Mouse (Mus musculus): ENCODE measurements at regions not wholly inside any gene's neighbourhood (a gene's known extent, or its start where the extent isn't known, plus 50 kb on each side); places are given as distances from the start of the nearest gene placed in this dataset.

DNA sequence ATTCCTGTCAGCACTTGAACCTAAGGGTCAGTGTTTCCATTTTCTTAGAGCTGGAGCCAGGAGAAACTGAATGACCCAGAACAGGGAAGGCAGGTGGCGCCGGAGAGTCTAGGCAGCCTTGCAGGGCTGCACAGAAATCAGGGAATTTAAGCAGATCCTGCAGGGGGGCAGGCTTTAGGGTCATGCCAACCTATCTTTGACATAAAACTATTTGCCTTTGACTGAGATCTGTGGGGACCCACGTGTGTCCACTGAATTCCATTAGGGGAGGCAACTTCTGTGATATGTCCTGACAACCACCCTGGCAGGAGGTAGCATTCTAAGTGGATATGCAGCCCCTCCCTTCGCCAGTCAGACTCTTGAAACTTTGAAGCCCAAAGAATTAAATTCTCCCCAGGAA, 135.6 kb upstream of the Ctnna2 start:
- no peak for DNase-seq

DNA sequence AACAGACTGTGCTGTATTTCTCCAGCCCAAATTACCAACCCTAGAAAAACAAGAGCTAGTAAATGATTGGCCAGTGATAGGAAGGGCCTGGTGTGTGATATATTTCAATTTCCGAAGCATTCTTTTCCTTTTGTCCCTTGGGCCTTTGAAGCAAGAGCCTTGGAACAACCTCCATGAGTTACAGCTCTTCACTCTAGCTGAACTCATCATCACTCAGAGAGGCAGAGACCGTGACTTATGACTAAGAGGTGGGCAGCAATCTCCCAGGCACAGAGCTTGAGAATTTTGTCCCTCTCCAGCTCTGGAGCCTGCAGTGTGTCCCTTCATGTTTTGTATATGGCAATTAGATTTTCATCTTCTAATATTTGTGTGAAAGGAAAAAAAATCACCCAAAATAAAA, 103.0 kb upstream of the Ctnna2 start:
- no peak for DNase-seq

DNA sequence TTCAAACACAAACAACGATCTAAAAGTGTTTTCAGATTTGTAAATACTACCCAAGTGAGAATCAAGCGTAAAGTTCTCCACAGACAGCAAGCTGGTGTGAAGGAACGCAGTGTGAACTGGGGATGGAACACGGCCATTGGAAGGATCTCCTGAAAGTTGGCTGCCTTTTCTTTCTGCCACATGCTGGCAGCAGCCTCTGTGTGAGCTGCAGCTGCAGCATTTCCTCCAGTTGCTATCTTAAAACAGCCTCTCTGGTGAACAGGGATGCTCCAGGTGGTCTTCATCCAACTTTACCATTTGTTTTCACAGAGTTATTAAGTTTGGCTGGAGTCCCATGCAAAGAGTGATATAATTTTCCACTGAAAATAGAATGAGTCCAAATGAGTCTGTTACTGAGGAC, 99.4 kb upstream of the Ctnna2 start:
- peak; percentile 10 for DNase-seq

DNA sequence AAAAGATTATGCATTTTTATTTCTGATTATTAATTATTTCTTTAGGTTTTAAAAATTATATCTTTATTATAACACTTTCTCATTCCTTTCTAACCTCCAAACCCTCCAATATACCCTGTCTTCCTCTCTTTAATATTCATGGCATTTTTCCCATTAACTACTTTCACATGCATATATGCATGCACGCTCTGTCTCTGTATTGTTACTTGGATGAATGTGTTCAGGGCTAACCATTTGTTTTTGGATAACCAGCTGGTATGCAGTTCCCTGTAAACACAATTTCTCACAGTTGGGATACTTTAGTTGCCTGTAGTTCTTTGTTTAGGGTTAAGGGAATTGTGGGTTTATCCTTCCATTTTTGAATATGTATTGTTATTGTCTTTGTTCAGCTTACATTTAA, 86.8 kb upstream of the Ctnna2 start:
- no peak for DNase-seq

DNA sequence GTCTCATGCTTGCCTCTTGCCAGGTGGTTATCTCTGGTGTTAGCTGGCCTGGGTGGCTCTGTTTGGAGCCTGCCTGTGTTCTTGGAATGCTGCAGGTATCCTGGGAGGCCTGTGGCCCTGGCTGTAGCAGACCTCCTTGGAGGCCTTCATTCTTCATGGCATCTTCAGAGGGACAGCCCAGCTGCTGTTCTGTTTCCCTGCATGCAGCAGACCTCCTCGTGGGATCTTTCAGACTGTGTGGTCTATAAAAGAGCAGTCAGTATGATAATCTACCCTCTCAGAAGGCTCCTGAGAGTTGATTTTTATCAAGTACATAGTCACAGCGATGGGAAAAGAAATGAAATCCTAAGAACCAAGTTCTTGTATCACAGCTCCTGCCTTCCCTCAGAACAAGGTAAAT, 86.2 kb upstream of the Ctnna2 start:
- no peak for DNase-seq
